Mouse (Mus musculus) embryo, embryonic 10 days (tissue): ENCODE measurements around the gene Mrps17.
"Not testable (repeated sequence)": the region's sequence is repeated elsewhere in the genome, so short reads cannot be mapped to it uniquely, and the experiment has no call there.

ENCODE experiments used
- DNase-seq: peaks from one replicate; pipeline ENCODE4 v3.0.0-alpha.2; 2015; ENCODE audit warnings: low spot score

Gene Mrps17

GRCm38 (mm10) chr5:129715326-129715861 is at the start of gene Mrps17:
TSS of gene Mrps17 (plus strand) at chr5:129715497.
- DNase-seq, result peak; percentile 98

GRCm38 (mm10) chr5:129666271-129666909 is 48.9 kb upstream of the Mrps17 start:
- DNase-seq, result no peak

GRCm38 (mm10) chr5:129667851-129668250 is 47.4 kb upstream of the Mrps17 start:
- no peak for DNase-seq

- DNase-seq, result peak; percentile 4
Measured at GRCm38 (mm10) chr5:129669453-129670035, 45.8 kb upstream of the Mrps17 start.

GRCm38 (mm10) chr5:129670036-129670458 is 45.2 kb upstream of the Mrps17 start, which contains the start of gene Zfp11:
TSS of gene Zfp11 (minus strand) at chr5:129670099.
- peak; percentile 76 for DNase-seq

- DNase-seq, result not testable (repeated sequence)
Measured at GRCm38 (mm10) chr5:129685141-129685540, 30.2 kb upstream of the Mrps17 start.

GRCm38 (mm10) chr5:129687621-129688020 is 27.7 kb upstream of the Mrps17 start:
- no peak for DNase-seq

GRCm38 (mm10) chr5:129690528-129690927 is 24.8 kb upstream of the Mrps17 start:
- no peak for DNase-seq

GRCm38 (mm10) chr5:129700506-129700905 is 14.8 kb upstream of the Mrps17 start:
- peak; percentile 17 for DNase-seq

- DNase-seq, result no peak
Measured at GRCm38 (mm10) chr5:129701706-129702105, 13.6 kb upstream of the Mrps17 start.

- no peak for DNase-seq
Measured at GRCm38 (mm10) chr5:129703368-129703767, 11.9 kb upstream of the Mrps17 start.

GRCm38 (mm10) chr5:129708412-129708811 is 6.9 kb upstream of the Mrps17 start, which contains the start of gene Sept14:
TSS of gene Sept14 (minus strand) at chr5:129708512.
- no peak for DNase-seq

- no peak for DNase-seq
Measured at GRCm38 (mm10) chr5:129717016-129717415, 1.7 kb downstream of the Mrps17 start.

- DNase-seq, result no peak
Measured at GRCm38 (mm10) chr5:129720176-129720575, 4.9 kb downstream of the Mrps17 start.

- no peak for DNase-seq
Measured at GRCm38 (mm10) chr5:129724268-129724667, 9.0 kb downstream of the Mrps17 start.

- peak; percentile 89 for DNase-seq
Measured at GRCm38 (mm10) chr5:129724834-129725773, 9.8 kb downstream of the Mrps17 start, which contains the start of gene Nipsnap2. TSS of gene Nipsnap2 (plus strand) at chr5:129725063.

- peak; percentile 21 for DNase-seq
Measured at GRCm38 (mm10) chr5:129725774-129726392, 10.6 kb downstream of the Mrps17 start.

GRCm38 (mm10) chr5:129726784-129727183 is 11.5 kb downstream of the Mrps17 start:
- DNase-seq, result no peak

- DNase-seq, result no peak
Measured at GRCm38 (mm10) chr5:129729286-129729685, 14.0 kb downstream of the Mrps17 start.

GRCm38 (mm10) chr5:129730344-129730743 is 15.0 kb downstream of the Mrps17 start:
- no peak for DNase-seq

GRCm38 (mm10) chr5:129731021-129731420 is 15.7 kb downstream of the Mrps17 start:
- no peak for DNase-seq

- peak; percentile 51 for DNase-seq
Measured at GRCm38 (mm10) chr5:129740976-129741375, 25.7 kb downstream of the Mrps17 start.
